Mouse (Mus musculus) CH12.LX (cell line): ENCODE measurements around the gene Pitpnm2. TPM values are rescaled to one million over a fixed set of nuclear protein-coding genes. Genes with fewer than 3 reads are reported as not detected.

ENCODE experiments used
- DNase-seq: peaks from one replicate; pipeline ENCODE4 v3.0.0-alpha.2; 2013; ENCODE audit errors: extremely low read depth
- H3K27ac ChIP-seq: 2 replicates; pipeline ENCODE4 v1.5.1; 2012; ENCODE audit warnings: low read depth, mild to moderate bottlenecking, control low read depth, moderate library complexity; ENCODE audit not compliant: insufficient read depth
- H3K27me3 ChIP-seq: replicated peaks from 2 replicates; pipeline ENCODE3; 2012; ENCODE audit warnings: inconsistent platforms
- H3K36me3 ChIP-seq, 2 experiments: replicated peaks in 1 of 2; 2 replicates each; pipeline versions ENCODE3 to v1.6.1; 2012; ENCODE audit warnings: inconsistent platforms in 1 of 2, low read length in 1 of 2, mild to moderate bottlenecking in 1 of 2, mixed read lengths in 1 of 2, moderate library complexity in 1 of 2; ENCODE audit not compliant: control insufficient read depth in 1 of 2, insufficient read depth in 1 of 2
- H3K4me1 ChIP-seq, 2 experiments: 2 replicates each; pipeline ENCODE4 v1.6.1; 2012; ENCODE audit warnings: inconsistent platforms in 1 of 2, moderate library complexity in 1 of 2; ENCODE audit not compliant: insufficient read depth in 2 of 2, control insufficient read depth in 1 of 2
- H3K4me2 ChIP-seq: 2 replicates; pipeline ENCODE4 v1.6.1; 2012; ENCODE audit warnings: low read depth, mild to moderate bottlenecking, control low read depth; ENCODE audit not compliant: poor library complexity, insufficient read depth, severe bottlenecking
- H3K4me3 ChIP-seq, 3 experiments: fragments of 150-350 bp in 1 of 3; sonication (generic) in 1 of 3; replicated peaks in 1 of 3; 2 replicates each; pipeline versions ENCODE3 to v1.5.1; 2011 to 2012; ENCODE audit warnings: low read depth in 2 of 3, low read length in 2 of 3, mild to moderate bottlenecking in 2 of 3, moderate library complexity in 2 of 3, control low read depth in 1 of 3, improper control_type of control experiment in 1 of 3, inconsistent platforms in 1 of 3, mixed read lengths in 1 of 3; ENCODE audit not compliant: poor library complexity in 1 of 3
- H3K79me2 ChIP-seq: replicated peaks from 2 replicates; pipeline ENCODE4 v1.6.1; 2012; ENCODE audit warnings: mild to moderate bottlenecking, moderate library complexity; ENCODE audit not compliant: control insufficient read depth, poor library complexity, insufficient read depth, severe bottlenecking; ENCODE audit errors: extremely low read depth
- H3K9ac ChIP-seq: 2 replicates; pipeline ENCODE4 v1.6.1; 2012; ENCODE audit warnings: low read depth, mild to moderate bottlenecking, control low read depth, moderate library complexity; ENCODE audit not compliant: insufficient read depth
- H3K9me3 ChIP-seq: replicated peaks from 2 replicates; pipeline ENCODE3; 2012; ENCODE audit warnings: low read length, inconsistent platforms, mixed read lengths
- CHD2 ChIP-seq: IDR thresholded peaks from 2 replicates; pipeline ENCODE4 v1.6.1; 2011; ENCODE audit warnings: low read length, improper control_type of control experiment
- JUND ChIP-seq: conservative IDR thresholded peaks from 2 replicates; pipeline ENCODE4 v1.6.1; 2011; ENCODE audit warnings: low read depth, low read length, improper control_type of control experiment
- KAT2A ChIP-seq: IDR thresholded peaks from 2 replicates; pipeline ENCODE4 v1.6.1; 2012; ENCODE audit warnings: low read length, improper control_type of control experiment, inconsistent platforms; ENCODE audit not compliant: insufficient replicate concordance
- MAX ChIP-seq: IDR thresholded peaks from 2 replicates; pipeline ENCODE4 v1.6.1; 2011; ENCODE audit warnings: low read length, improper control_type of control experiment
- MAZ ChIP-seq: IDR thresholded peaks from 2 replicates; pipeline ENCODE4 v1.6.1; 2012; ENCODE audit warnings: low read depth, mild to moderate bottlenecking, inconsistent platforms, low read length, improper control_type of control experiment, moderate library complexity
- MEF2A ChIP-seq: IDR thresholded peaks from 2 replicates; pipeline ENCODE4 v1.6.1; 2014; ENCODE audit warnings: low read depth, mild to moderate bottlenecking, inconsistent platforms, low read length, improper control_type of control experiment, borderline replicate concordance
- MYC ChIP-seq: IDR thresholded peaks from 2 replicates; pipeline ENCODE4 v1.6.1; 2011; ENCODE audit warnings: low read depth, mild to moderate bottlenecking, improper control_type of control experiment, low read length
- NRF1 ChIP-seq: IDR thresholded peaks from 2 replicates; pipeline ENCODE4 v1.6.1; 2014; ENCODE audit warnings: low read depth, mild to moderate bottlenecking, inconsistent platforms, low read length, improper control_type of control experiment, moderate library complexity
- RAD21 ChIP-seq: IDR thresholded peaks from 2 replicates; pipeline ENCODE4 v1.6.1; 2011; ENCODE audit warnings: low read depth, mild to moderate bottlenecking, low read length, improper control_type of control experiment, moderate library complexity
- RCOR1 ChIP-seq: conservative IDR thresholded peaks from 2 replicates; pipeline ENCODE4 v1.6.1; 2012; ENCODE audit warnings: low read depth, mild to moderate bottlenecking, inconsistent platforms, low read length, improper control_type of control experiment
- TBP ChIP-seq: conservative IDR thresholded peaks from 2 replicates; pipeline ENCODE4 v1.6.1; 2011; ENCODE audit warnings: low read depth, low read length, improper control_type of control experiment
- TCF12 ChIP-seq: IDR thresholded peaks from 2 replicates; pipeline ENCODE4 v1.6.1; 2014; ENCODE audit warnings: low read depth, mild to moderate bottlenecking, inconsistent platforms, low read length, improper control_type of control experiment
- USF1 ChIP-seq: IDR thresholded peaks from 2 replicates; pipeline ENCODE4 v1.6.1; 2014; ENCODE audit warnings: low read depth, mild to moderate bottlenecking, inconsistent platforms, low read length, improper control_type of control experiment
- USF2 ChIP-seq: conservative IDR thresholded peaks from 2 replicates; pipeline ENCODE4 v1.6.1; 2011; ENCODE audit warnings: low read depth, low read length, improper control_type of control experiment
- ZC3H11A ChIP-seq: IDR thresholded peaks from 2 replicates; pipeline ENCODE4 v1.6.1; 2012; ENCODE audit warnings: low read depth, mild to moderate bottlenecking, inconsistent platforms, low read length, improper control_type of control experiment
- ZKSCAN1 ChIP-seq: IDR thresholded peaks from 2 replicates; pipeline ENCODE4 v1.6.1; 2012; ENCODE audit warnings: low read depth, inconsistent platforms, low read length, improper control_type of control experiment, borderline replicate concordance
- dilution Hi-C: fragments of 300-500 bp; cut with MboI; formaldehyde crosslinking; loops from 2 replicates; pipeline ENCODE4 v1.14.3; 2020; ENCODE audit warnings: low sequenced_read_pairs; ENCODE audit not compliant: extremely low pct_unique_long_range_greater_than_20kb, extremely low pct_ligation_motif_present
- in situ Hi-C: fragments of 300-500 bp; cut with MboI; formaldehyde crosslinking; loops from 3 replicates; pipeline ENCODE4 v1.14.3; 2019; ENCODE audit warnings: low sequenced_read_pairs, low pct_ligation_motif_present, low pct_unique_long_range_greater_than_20kb, mixed read lengths
- polyA plus RNA-seq: library from polyadenylated mRNA; unstranded; fragments of >175 nt; gene quantifications from 2 replicates; pipeline ENCODE4 v1.2.1, GENCODE M21; 2012; ENCODE audit warnings: low read depth; ENCODE audit not compliant: insufficient read length
- total RNA-seq, 2 experiments: library from RNA; depleted of rRNA; stranded (reverse); fragments of 300-350 nt in 1 of 2; fragments of >200 nt in 1 of 2; gene quantifications; 2 replicates each; pipeline ENCODE4 v1.2.3; 2012 to 2014

Gene Pitpnm2
- total and polyA plus RNA-seq, 3 experiments, result 1.0 to 11.9 (median 5.3) TPM

- H3K79me2 ChIP-seq, result no peaks in the 10 kb centered on the region
- dilution Hi-C loops (no loop called here), in situ Hi-C loops (no loop called here)
- H3K27ac ChIP-seq, result no peak overlapping the region
- H3K9me3 ChIP-seq, result no peaks in the 10 kb centered on the region
- no peak overlapping the region for H3K9ac ChIP-seq
- no peak for DNase-seq
- H3K36me3 ChIP-seq, result peaks cover 0 to 48% of the 10 kb centered on the region in 2 experiments
- no peak overlapping the region for H3K4me3 ChIP-seq
- H3K27me3 ChIP-seq, result no peaks in the 10 kb centered on the region
- no peak for TF ChIP-seq KAT2A
- no peaks in the 10 kb centered on the region for H3K4me1 ChIP-seq
- H3K4me2 ChIP-seq, result no peak overlapping the region
Measured at GRCm38 (mm10) chr5:124149028-124149427, 100.5 kb downstream of the Pitpnm2 start.

GRCm38 (mm10) chr5:124138066-124138465 is 111.5 kb downstream of the Pitpnm2 start:
- dilution Hi-C loops (no loop called here), in situ Hi-C loops (no loop called here)
- Histone ChIP-seq H3K9ac (no peak overlapping the region), H3K36me3 (peaks cover 7 to 74% of the 10 kb centered on the region in 2 experiments), H3K27me3 (no peaks in the 10 kb centered on the region), H3K4me2 (no peak overlapping the region), H3K4me3 (no peak overlapping the region), H3K27ac (no peak overlapping the region), H3K79me2 (no peaks in the 10 kb centered on the region), H3K9me3 (peaks cover 3% of the 10 kb centered on the region), H3K4me1 (no peaks in the 10 kb centered on the region)
- TF ChIP-seq RCOR1 (no peak), MAX (no peak), USF2 (no peak), CHD2 (no peak), MEF2A (no peak), MAZ (no peak), TCF12 (no peak), ZKSCAN1 (no peak), KAT2A (no peak), MYC (no peak), USF1 (no peak), ZC3H11A (no peak), NRF1 (no peak), RAD21 (no peak), JUND (no peak), TBP (no peak)
- DNase-seq, result no peak
